ENCODE assay signal across 22 mouse cellular contexts in genomic region chr13:117088629-117089028, GRCm38 (mm10).
DNase-seq lines count a peak whose midpoint lies in the region; ATAC-seq and TF ChIP-seq lines count a peak whose summit lies in the region.
"Had no signal": no experiment of that assay in that cellular context is flagged by ENCODE, and none has a peak within 500 bp of the region (broad histone marks: within the 10 kb centered on the region; RNA-seq: fewer than 3 reads in every experiment).

No protein-coding gene starts in this region.

- TF ChIP-seq CTCF in intestine, postnatal 0 days (IDR thresholded peaks at IDR 0.05; ENCODE audit: low read depth) = no peak
- TF ChIP-seq CTCF in stomach, postnatal 0 days (IDR thresholded peaks at IDR 0.05; ENCODE audit: low read depth) = no peak

- ATAC-seq in intestine, embryonic 15.5 days = peak; percentile 61; the same call in 1 of the 2 replicates
- no peak for ATAC-seq in intestine, postnatal 0 days
- ATAC-seq in stomach, embryonic 14.5 days (ENCODE audit: insufficient number of reproducible peaks, insufficient read depth, low FRiP score, low read depth) = peak; percentile 91; the same call in 1 of the 2 replicates
- ATAC-seq in stomach, postnatal 0 days (ENCODE audit: low FRiP score, low TSS enrichment) = no peak
- peak; percentile 53; the same call in 1 of the 2 replicates for ATAC-seq in stomach, embryonic 15.5 days (ENCODE audit: insufficient read depth, low FRiP score, low read depth)
- ATAC-seq: forebrain, embryonic 14.5 days; hindbrain, embryonic 16.5 days had no signal

- no peak overlapping the region for H3K4me2 ChIP-seq in intestine, embryonic 15.5 days (replicated peaks)
- H3K4me2 ChIP-seq in intestine, postnatal 0 days (replicated peaks; ENCODE audit: low read depth) = no peak overlapping the region
- H3K4me2 ChIP-seq in stomach, embryonic 14.5 days (replicated peaks; ENCODE audit: low read depth, low read length) = no peak overlapping the region
- no peak overlapping the region for H3K4me2 ChIP-seq in stomach, postnatal 0 days (replicated peaks; ENCODE audit: low read depth)
- no peak overlapping the region for H3K4me2 ChIP-seq in stomach, embryonic 15.5 days
- H3K4me2 ChIP-seq: embryonic facial prominence, embryonic 15.5 days; hindbrain, embryonic 12.5 days had no signal

- no peak for DNase-seq in stomach, postnatal 0 days (ENCODE audit: low spot score)
- no peak for DNase-seq in kidney, adult 11 months
- DNase-seq: adrenal gland, adult 2 months; adrenal gland, postnatal 25 days; cerebellum, adult 18-20 months; cerebellum, adult 9-11 months; cerebellum, postnatal 36 days; gastrocnemius, postnatal 36 days; heart, adult 11 months; heart, postnatal 10 days; heart, postnatal 4 days had no signal

- no peaks in the 10 kb centered on the region for H3K36me3 ChIP-seq in intestine, embryonic 15.5 days
- no peaks in the 10 kb centered on the region for H3K36me3 ChIP-seq in intestine, postnatal 0 days (ENCODE audit: control insufficient read depth, insufficient read depth)
- H3K36me3 ChIP-seq in stomach, embryonic 14.5 days (ENCODE audit: control insufficient read depth, insufficient read depth, low read length) = no peaks in the 10 kb centered on the region
- H3K36me3 ChIP-seq in stomach, postnatal 0 days (ENCODE audit: control insufficient read depth, insufficient read depth, low read length) = no peaks in the 10 kb centered on the region
- no peaks in the 10 kb centered on the region for H3K36me3 ChIP-seq in stomach, embryonic 15.5 days
- H3K36me3 ChIP-seq: embryonic facial prominence, embryonic 15.5 days; forebrain, embryonic 10.5 days; heart, embryonic 10.5 days; hindbrain, embryonic 12.5 days had no signal

- H3K27ac ChIP-seq in intestine, embryonic 15.5 days = no peak overlapping the region
- no peak overlapping the region for H3K27ac ChIP-seq in intestine, postnatal 0 days (ENCODE audit: low read depth, low read length)
- H3K27ac ChIP-seq in stomach, embryonic 14.5 days (ENCODE audit: low read length) = no peak overlapping the region
- no peak overlapping the region for H3K27ac ChIP-seq in stomach, postnatal 0 days (replicated peaks)
- H3K27ac ChIP-seq in stomach, embryonic 15.5 days = no peak overlapping the region
- H3K27ac ChIP-seq: embryonic facial prominence, embryonic 15.5 days; forebrain, embryonic 10.5 days; heart, embryonic 10.5 days; hindbrain, embryonic 12.5 days had no signal

- H3K4me3 ChIP-seq in intestine, embryonic 15.5 days (replicated peaks) = no peak overlapping the region
- no peak overlapping the region for H3K4me3 ChIP-seq in intestine, postnatal 0 days (ENCODE audit: low read depth, low read length)
- no peak overlapping the region for H3K4me3 ChIP-seq in stomach, embryonic 14.5 days (ENCODE audit: low read depth, low read length)
- H3K4me3 ChIP-seq in stomach, postnatal 0 days (ENCODE audit: low read depth, low read length) = no peak overlapping the region
- no peak overlapping the region for H3K4me3 ChIP-seq in stomach, embryonic 15.5 days (replicated peaks)
- H3K4me3 ChIP-seq: embryonic facial prominence, embryonic 15.5 days; erythroblast, embryonic 14.5 days; forebrain, embryonic 10.5 days; heart, embryonic 10.5 days; hindbrain, embryonic 12.5 days had no signal

- TF ChIP-seq EP300 in stomach, postnatal 0 days (optimal IDR thresholded peaks at IDR 0.05) = no peak

- no peaks in the 10 kb centered on the region for H3K9me3 ChIP-seq in intestine, embryonic 15.5 days
- H3K9me3 ChIP-seq in intestine, postnatal 0 days (ENCODE audit: control insufficient read depth) = no peaks in the 10 kb centered on the region
- no peaks in the 10 kb centered on the region for H3K9me3 ChIP-seq in stomach, embryonic 14.5 days (ENCODE audit: control insufficient read depth, low read depth, low read length)
- H3K9me3 ChIP-seq in stomach, postnatal 0 days (ENCODE audit: control insufficient read depth, low read length) = no peaks in the 10 kb centered on the region
- H3K9me3 ChIP-seq in stomach, embryonic 15.5 days = no peaks in the 10 kb centered on the region
- H3K9me3 ChIP-seq: embryonic facial prominence, embryonic 15.5 days; forebrain, embryonic 10.5 days; heart, embryonic 10.5 days; hindbrain, embryonic 12.5 days had no signal

- no peaks in the 10 kb centered on the region; the same call in 1 of the 2 replicates for H3K4me1 ChIP-seq in intestine, embryonic 15.5 days (replicated peaks)
- H3K4me1 ChIP-seq in intestine, postnatal 0 days (replicated peaks; ENCODE audit: control insufficient read depth, insufficient read depth, low read length) = no peaks in the 10 kb centered on the region
- H3K4me1 ChIP-seq in stomach, embryonic 14.5 days (ENCODE audit: control insufficient read depth, insufficient read depth, low read length) = no peaks in the 10 kb centered on the region
- no peaks in the 10 kb centered on the region for H3K4me1 ChIP-seq in stomach, postnatal 0 days (replicated peaks; ENCODE audit: control insufficient read depth, insufficient read depth)
- 0 out of 2 replicates have a peak, but pooled peaks cover 3% of the 10 kb centered on the region for H3K4me1 ChIP-seq in stomach, embryonic 15.5 days
- H3K4me1 ChIP-seq: embryonic facial prominence, embryonic 15.5 days; forebrain, embryonic 10.5 days; heart, embryonic 10.5 days; hindbrain, embryonic 12.5 days had no signal

- no peak overlapping the region for H3K9ac ChIP-seq in intestine, embryonic 15.5 days
- H3K9ac ChIP-seq in intestine, postnatal 0 days (ENCODE audit: low read depth, low read length) = no peak overlapping the region
- no peak overlapping the region for H3K9ac ChIP-seq in stomach, embryonic 14.5 days (replicated peaks; ENCODE audit: low read depth, low read length)
- H3K9ac ChIP-seq in stomach, postnatal 0 days (ENCODE audit: low read length) = no peak overlapping the region
- H3K9ac ChIP-seq in stomach, embryonic 15.5 days = no peak overlapping the region
- H3K9ac ChIP-seq: embryonic facial prominence, embryonic 15.5 days; hindbrain, embryonic 12.5 days had no signal

- no peaks in the 10 kb centered on the region for H3K27me3 ChIP-seq in intestine, embryonic 15.5 days (replicated peaks)
- H3K27me3 ChIP-seq in intestine, postnatal 0 days (replicated peaks; ENCODE audit: control insufficient read depth, insufficient read depth, low read length) = no peaks in the 10 kb centered on the region
- H3K27me3 ChIP-seq in stomach, embryonic 14.5 days (ENCODE audit: control insufficient read depth, insufficient read depth, low read length) = no peaks in the 10 kb centered on the region
- H3K27me3 ChIP-seq in stomach, postnatal 0 days (ENCODE audit: control insufficient read depth, insufficient read depth, low read length) = no peaks in the 10 kb centered on the region
- 0 out of 2 replicates have a peak, but pooled peaks cover 2% of the 10 kb centered on the region for H3K27me3 ChIP-seq in stomach, embryonic 15.5 days (replicated peaks)
- H3K27me3 ChIP-seq: embryonic facial prominence, embryonic 15.5 days; hindbrain, embryonic 12.5 days had no signal

- 36% methylated on average over 3 of the region's 3 CpGs for WGBS in intestine, embryonic 15.5 days
- WGBS in intestine, postnatal 0 days = 48% methylated on average over 3 of the region's 3 CpGs
- 28% methylated on average over 3 of the region's 3 CpGs for WGBS in stomach, embryonic 14.5 days
- 46% methylated on average over 3 of the region's 3 CpGs for WGBS in stomach, postnatal 0 days
- 33% methylated on average over 3 of the region's 3 CpGs for WGBS in stomach, embryonic 15.5 days

Comparison
In these comparisons a context has a peak if more than half of its experiments do, and no peak if none do; other contexts are left out.
1. ATAC-seq: peak in intestine, embryonic 15.5 days (single experiment), stomach, embryonic 14.5 days (single experiment) and stomach, embryonic 15.5 days (single experiment); none in intestine, postnatal 0 days (single experiment) and stomach, postnatal 0 days (single experiment).